Mouse (Mus musculus): ENCODE measurements at regions not wholly inside any gene's neighbourhood (a gene's known extent, or its start where the extent isn't known, plus 50 kb on each side); places are given as distances from the start of the nearest gene placed in this dataset.
A peak's percentile ranks its signal among the peaks of the same experiment; 100 is the strongest.

DNA sequence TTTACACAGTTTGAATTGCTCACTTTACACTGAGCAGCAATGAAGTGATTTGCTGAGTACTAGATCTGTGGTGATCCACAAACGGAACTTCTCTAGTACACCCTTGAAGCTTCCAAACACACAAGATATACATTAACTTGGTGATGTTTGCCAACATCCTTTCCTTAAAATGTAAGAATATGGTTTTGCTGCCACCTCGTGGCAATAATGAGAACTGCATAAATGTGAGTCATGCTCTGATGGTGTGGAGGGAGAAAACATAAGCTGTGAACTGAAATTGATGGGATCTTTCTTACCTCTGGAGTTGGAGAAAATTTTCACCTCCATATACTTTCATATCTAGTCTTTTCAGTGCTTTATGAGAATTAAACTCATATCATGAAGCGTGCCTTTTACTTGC lies 51.6 kb downstream of the Bex3 start:
- DNase-seq (ENCODE audit: low spot score in 2 of 2), result peak; percentile 6 to 32

DNA sequence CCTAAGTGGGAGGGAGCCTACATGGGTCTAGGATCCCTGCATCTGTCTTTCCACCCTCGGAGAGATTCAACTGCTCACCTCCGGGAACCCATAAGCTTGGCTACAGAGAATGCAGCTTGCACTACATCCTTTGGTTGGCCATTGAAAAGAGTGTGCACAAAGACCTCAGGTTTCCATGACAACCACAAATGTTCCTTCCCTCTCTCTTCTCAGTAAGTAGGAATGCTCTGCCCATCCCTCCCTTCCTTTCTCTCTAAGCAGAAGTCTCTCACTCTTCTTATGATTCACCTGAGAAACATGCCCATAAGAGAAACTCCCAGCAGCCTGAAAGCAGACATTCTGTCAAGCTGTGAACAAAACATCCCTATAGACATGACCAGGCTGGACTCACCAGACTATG lies 95.8 kb downstream of the Bex3 start:
- DNase-seq (ENCODE audit: low spot score in 2 of 2), result no peak
